Mouse (Mus musculus) urinary bladder, postnatal 10 days (tissue): ENCODE measurements around the gene Prickle2.

Source experiments
- DNase-seq: peaks from one replicate; pipeline ENCODE4 v3.0.0; 2022; ENCODE audit warnings: low spot score

Gene Prickle2

DNA sequence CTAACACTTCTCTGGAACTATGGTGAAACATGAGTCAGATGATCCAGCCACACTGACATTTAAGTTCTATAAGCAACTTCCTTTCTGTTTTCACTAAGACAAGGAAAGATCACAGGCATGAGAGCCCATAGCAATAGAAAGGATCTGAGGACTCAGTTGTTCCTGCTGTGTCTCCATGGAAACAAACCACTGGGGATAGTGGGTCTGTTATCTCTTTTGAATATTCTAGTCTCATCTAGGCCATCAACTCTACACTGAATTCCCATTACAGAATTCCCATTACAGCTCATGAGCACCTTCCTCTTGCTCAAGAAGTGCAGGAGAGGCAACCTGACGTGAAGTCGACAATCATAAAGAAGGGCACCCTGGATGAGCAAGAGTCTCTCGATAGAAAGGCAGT is 265.7 kb downstream of the Prickle2 start:
- no peak for DNase-seq

DNA sequence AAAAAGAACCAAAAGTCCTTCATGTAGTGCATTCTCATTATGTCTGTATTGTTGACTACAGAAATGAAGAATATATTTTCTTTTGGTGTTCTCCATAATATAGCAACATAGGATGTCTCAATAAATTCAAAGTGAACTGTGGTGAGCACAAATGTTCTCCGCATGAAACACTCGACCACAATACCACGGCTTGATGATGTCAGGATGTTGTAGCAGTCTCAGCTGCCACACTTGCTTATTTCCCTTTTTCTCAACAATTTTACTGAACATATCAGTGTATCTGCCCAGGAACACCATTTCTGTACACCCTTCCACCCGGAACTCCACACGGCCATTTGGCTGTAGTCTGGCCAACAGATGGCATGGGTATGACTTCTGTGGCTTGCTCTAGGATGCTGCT is 273.8 kb downstream of the Prickle2 start:
- DNase-seq, result no peak

DNA sequence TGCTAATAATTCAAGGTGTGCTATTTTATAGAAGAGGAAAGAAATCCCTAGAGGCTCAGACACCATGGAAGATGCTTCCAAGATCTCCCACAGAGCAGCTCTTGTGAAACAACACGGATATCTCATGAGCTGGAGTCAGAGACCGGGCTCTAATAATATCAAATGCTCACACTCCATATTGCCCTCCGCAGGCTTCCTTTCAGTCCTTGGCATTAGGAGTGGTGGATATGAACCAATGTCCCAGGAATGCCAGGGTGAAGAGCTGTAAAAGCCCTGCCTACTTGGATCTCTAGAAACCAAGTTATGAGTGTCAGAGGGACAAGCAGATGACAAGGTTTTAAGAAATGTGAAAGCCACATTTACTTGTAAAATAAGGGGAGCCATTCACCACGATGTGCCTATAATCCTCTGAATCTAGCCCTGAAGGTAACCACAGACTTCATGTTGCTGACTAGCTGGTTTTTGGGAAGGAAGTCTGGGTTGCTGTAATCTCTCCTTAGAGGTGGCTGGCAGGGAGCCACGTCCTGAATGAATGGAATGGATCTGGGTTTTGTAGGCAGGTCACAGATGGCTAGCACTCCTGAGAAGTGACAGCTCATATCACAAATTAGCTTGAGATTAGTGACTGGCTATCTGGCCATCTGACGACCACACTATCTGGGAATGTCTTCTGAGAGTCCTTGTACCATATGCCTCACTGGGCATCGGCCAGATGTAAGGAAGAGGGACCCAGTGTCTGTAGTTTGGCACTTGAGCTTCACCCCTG is 278.4 kb downstream of the Prickle2 start:
- DNase-seq, result no peak

DNA sequence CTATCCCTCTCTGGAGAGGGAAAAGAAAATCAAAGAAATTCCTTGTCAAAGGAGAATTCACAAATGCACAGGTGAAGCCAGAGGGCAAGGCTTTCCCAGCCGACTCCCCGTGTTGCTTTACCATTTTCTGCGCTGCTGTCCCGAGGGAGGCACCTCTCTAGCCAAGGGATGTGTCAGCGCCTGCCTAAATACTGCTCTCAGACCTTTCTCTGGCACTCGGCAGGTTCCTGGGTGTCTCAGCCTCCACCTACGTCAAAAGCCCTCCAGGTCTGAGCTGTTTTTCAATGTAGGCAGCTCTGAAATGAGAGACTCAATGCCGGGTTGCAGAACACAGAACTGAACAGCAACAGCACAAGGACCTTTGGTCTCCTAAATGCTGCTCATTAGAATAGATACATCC is 280.1 kb downstream of the Prickle2 start:
- no peak for DNase-seq

DNA sequence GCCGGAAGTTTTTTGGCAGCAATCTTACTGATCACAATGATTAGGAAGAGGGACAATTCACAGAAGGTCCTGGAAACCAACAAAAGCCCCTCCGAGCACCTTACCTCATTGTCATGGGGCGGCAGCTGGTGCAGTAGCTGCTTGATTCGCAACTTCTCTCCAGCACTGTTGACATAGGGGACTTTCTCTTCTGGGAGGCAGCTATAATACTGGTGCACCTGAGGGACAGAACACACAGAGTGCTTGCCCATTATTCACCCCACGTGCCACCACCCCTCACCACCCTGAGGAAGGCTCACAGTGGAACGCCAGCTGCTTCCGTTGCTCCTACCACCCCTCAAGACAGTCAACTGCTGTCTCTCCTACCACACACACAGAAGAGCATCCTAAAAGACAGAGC is 280.5 kb downstream of the Prickle2 start:
- no peak for DNase-seq

DNA sequence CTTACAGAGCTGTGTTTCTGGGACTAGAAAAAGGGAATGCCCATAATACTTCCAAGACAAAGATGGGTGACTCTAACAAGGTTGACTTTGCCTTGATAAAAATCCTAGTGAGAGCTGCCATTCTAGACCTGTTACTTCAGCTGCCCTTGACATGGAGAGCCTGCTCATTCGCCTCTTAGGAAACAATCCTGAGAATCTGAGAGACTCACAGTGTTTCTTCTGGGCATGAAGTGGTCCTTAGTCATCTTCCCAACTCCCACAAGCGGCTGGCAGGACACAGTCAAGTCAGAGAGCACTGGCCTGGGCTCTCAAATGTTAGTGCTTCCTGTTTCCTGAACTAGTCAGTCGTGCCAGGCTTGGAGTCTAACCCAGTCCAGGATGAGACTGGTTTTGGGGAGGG is 281.0 kb downstream of the Prickle2 start:
- DNase-seq, result no peak

DNA sequence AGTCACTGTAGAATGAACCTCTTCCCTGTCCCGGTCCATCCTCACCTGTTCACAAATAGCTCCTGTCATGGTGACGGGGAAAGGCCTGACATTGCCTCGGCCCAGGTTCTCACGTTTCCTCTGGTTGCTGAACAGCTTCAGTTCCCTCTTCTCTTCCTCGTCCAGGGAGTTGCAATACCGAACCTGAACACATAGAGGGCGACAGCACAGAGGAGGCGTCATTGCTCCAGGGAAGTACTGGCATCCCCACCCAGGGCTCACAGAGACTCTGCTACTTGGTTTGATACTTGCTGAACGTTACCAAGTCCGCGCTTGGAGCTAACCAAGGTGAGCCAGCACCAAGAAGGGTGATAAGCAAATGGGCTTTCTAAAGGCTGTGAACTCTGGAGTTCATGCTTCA is 283.7 kb downstream of the Prickle2 start:
- no peak for DNase-seq

DNA sequence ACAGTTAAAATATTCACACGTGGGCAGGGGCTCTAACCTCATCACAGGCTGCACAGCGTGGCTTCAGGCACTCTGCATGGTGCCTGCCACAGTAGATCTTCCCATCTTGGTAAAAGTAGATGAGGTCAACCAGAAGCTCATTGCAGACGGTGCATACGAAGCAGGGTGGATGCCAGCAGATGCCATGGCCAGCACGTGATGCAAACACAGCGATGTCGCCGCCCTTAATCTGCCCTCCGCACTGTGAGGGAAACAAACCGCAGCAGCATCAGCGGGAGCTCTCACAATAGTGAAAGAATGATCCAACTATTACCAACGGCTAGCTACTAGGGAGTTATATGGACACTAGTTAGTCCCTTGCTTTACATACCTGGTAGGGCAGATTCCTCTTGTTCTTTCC is 285.8 kb downstream of the Prickle2 start:
- DNase-seq, result no peak

DNA sequence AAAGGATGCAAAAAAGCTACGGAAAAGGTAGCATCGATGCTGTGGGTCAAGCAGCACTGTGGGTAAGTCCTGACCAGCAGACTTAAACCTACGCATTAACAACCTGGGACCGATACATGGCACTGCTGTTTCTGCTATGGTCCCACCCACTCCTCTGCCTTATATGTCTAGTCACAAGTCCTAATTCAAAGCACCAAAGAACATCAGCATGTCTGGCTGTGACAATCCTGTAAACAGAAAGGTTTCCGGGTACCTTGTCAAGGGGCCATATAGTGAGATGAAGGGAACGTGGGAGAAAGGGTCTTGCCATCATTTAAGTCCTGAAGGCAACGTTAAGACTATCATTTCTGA is 290.6 kb downstream of the Prickle2 start:
- DNase-seq, result no peak

DNA sequence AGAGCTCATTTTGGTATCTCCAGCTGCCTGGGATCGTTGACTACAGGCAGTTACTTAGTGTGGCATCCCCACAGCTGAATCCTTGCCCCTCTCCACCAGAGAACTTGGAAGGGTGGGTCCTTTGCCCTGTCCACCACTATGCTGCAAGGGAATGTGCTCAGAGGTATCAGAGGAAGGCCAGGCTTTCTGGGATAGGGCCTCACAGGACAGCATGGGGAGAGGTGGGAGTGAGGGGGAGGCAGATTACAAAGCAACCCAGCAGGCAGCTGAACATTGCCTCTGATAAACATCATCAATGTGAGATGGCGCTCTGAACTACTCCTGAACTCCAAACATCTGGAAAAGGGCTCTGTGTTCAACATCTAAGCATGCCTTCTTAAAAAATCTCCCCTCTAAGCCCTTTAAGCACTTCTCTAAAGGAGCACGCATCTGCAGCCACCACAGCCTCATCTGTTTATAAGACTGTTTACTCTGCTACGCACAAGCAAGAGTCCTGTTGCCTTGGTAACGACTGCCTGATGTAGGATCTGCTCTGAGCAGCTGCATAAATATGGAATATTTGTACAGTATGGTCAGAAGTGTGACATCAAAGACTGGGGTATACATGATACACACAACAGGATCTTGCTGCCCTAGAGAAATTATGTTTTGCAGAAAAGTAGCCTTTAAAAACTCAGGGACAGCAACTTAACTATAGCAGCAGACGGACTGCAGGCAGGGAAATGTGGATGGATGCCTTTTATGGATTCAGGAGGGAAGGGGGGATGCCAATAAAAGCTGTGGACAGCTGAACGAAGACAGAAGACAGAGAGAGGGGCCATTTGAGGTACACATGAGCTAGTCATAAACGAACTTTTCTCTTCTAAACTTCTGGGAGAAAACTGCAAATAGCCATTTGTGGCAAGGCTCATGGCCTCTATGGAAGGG is 291.2 kb downstream of the Prickle2 start:
- DNase-seq, result no peak

DNA sequence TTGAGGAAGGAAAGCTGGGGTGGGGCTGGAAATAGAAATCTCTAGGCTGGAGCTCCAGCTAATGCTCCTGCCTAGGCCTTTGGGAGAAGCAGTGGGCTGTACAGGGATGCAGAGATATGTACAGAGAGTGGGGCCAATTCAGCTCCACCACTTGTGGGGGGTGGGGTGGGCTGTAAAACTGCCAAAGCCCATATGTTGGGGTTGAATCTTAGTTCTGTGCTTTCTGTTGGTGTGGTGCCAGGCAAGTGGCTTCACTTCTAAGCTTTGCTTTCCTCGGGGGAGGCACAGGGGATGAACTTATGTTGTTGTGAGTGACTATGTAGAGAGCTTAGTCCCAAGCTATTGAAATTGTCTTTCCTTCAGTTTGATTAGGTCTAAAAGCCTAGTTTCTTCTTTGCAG is 292.0 kb downstream of the Prickle2 start:
- DNase-seq, result no peak

DNA sequence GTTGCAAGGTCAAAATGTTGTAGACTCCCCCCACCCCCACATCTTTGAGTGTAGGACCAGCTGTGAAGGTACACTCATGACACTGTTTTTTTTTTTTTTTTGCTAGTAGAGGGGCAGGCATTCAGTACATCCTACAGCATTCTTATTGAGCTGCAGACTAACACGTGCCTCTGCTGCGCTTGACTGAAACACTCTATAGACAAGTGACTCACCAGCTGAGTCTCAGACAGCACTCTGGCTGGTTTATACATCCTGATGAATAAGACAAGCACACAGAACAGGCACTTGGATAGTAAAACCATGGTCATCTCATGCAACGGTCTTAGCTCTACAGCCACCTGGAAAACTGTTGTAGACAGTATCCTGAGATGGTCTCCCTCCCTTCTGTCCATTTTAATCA is 296.2 kb downstream of the Prickle2 start:
- no peak for DNase-seq

DNA sequence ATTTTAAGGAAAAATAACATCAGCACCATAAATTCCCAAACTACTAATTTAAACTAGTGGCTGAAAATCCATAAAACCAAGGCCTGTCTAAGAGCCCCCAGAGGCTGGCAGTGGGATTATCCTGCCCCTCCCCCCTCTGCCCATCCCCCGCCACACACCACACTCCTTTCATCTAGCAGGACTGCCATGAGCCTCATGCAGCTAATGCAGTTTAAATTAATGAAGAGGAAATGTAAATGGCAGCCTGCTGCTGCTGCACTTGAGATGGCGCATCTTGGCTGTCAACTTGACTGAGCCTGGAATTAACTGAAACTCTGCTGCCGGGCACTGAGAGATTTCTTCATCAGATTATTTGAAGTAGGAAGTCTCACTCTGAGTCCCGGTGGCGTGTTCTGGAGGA is 298.7 kb downstream of the Prickle2 start:
- DNase-seq, result no peak

DNA sequence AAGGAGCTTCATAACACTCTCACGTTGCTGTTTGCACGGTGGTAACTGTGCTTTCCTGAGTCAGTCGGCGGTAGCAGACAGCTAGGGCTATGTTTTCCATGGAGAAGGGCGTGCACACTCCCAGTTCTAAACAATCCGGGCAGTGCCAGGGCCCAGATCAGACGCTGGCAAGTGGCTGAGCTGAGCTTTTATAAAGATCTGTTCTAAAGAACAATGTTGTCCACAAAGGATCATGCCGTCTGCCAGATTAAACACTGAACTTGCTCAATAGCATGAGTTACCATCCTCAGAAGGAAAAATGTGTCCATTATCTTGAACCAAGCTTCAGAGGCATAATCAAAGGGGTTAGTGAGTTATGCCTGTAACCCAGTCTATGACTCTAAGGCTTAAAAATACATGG is 300.4 kb downstream of the Prickle2 start:
- DNase-seq, result no peak

DNA sequence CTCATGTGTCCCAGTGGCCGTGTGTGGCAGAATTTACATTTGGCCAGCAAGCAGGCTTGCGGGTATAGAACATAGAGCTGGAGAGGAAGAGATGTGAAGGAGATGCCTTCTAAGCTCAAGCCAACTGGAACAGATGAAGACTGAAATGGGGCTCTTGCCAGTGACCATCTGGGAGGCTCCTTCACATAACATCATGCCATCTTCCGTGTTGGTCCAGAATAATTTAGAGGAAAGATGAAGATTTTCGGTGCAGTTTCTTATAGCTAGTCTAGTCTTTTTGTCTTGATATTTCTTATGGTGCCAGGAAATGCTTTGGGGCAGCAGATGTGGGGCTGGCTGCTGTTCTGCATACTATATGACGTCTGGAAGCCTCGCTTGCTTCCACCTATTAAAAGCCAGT is 308.1 kb downstream of the Prickle2 start:
- DNase-seq, result no peak

DNA sequence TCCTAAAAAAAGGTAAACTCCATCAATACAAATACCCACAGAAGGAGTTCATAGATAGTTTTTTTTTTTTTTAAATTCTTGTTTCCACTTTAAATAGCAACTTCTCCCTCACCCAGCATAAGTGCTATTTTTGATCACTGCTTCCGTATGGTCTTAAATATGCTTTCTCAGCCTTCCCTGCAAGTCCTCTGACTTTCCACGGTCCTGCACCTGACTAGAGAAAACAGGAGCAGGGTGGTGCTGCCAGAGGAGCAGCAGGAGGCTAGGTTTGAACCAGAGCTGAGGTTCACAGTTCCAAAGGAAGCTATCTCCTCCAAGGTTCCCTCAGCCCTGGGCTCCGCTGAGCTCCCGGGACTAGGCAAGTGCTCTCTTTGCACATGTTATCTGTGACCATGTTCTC is 310.4 kb downstream of the Prickle2 start:
- no peak for DNase-seq

DNA sequence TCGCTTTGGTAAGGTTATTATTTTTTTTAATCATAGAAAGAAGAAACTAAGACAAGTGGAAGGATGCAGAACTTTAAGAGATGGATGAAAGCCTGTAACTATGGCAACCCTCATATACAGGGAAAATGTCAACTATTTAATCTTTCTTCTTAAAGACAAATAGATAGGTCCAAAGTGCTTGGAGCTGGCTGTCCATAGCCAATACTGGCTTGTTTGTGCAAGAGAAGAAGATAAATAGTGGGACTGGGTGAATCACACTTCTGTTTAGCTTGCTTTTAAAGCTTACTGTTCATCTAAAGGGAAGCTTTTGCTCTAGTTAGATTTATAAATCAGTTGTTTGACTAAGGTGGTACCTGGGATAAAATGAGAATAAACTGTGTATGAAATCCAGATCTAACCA is 310.8 kb downstream of the Prickle2 start:
- DNase-seq, result no peak

DNA sequence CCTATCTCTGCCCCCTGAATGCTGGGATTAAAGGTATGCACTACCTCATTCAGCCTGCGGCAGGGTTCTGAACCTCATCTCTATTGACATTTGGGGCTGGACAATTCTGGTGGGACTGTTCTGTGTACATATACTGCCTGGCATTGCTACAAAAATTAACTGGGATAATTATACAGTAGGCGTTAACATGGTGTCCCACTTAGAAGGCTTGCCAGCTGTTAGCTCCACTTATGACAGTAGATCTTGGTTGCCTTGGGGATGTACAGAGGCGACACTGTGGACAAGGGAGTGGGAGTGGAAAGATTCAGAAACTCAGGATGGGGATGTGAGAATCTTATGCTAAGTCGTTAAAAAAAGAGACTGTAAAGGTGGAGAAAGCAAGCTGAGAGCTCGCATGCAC is 311.3 kb downstream of the Prickle2 start:
- DNase-seq, result no peak

DNA sequence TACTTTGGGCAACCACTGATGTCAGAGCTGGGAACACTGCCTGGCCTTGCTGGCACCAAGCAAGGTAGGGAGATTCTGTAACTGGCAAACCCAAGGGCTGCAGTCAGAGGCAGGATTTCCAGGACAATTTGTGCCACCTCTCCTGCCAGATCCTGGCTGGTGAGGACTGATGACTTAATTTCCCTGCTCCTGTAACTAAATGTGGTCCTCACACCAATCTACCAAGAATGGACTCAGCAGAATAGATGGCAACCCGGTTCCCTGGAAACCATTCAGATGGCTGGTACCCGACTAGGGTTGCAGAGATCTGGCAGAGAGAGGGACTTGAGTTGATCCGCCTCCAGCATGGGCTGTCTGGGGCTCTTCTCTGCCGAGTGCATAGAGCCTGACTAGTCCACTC is 315.6 kb downstream of the Prickle2 start:
- no peak for DNase-seq

DNA sequence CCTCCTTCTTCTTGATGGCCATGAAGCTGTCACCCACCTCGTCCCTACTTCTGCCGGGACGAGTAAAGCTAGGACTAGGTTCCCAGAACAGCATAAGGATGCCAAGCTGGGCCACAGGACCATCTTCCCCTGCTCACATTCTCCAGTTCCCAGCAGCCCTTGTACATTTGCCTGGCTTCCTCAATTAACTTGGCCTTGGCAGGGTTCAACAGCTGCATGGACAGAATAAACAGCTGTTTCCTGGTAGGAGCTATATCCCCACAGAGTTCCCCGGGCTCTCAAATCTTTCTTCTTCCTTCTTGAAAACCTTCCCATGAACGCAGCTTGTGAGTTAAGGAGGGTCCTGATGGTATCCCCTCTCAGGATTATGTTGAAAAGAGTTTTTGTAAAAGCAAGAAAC is 317.3 kb downstream of the Prickle2 start:
- no peak for DNase-seq

DNA sequence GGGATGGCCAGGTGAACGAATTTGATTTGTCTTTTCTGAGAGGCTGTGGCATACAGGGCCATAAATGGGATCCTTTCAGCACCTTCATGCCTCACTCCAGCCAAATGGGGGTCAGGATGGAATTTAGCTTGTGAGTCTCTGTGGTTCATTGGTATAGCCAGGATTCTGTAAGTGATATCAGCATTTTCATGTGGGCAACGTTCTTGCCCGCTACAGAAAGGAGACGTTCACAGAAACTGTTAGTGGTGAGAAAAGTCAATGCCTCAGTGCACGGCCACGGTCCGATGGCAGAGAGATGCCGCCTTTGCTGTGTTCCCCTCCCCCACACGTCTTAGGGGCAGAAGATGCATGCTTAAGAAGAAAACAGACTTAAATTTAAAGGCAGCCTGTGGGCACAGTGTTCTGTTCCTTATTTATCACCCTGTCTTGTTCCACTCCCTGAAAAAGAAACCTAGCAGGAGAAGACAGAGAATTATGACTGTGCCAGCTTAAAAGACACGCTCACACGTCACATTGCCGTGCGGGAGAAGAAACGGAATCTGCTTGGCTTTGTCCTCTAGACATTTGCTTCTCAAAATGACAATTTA is 322.7 kb downstream of the Prickle2 start:
- DNase-seq, result no peak

DNA sequence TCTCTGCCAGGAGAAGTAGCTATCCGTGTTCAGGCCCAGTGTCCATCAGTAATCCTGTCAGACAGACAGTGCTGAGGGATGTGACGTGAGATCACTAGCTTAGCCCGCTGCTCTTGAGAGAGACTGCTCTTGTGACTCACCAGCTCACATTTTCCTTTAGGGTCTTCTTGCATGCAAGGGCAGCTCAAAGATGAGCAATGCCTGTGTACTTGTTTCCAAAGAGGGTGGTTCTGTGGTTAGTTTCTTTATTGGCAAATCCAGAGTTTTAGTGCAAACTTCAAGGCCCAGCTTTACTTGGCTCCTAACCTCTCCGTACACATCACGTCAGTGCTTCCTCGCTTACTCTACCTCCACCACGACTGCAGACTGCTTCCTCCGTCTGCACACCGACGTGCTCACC is 324.9 kb downstream of the Prickle2 start:
- DNase-seq, result no peak

DNA sequence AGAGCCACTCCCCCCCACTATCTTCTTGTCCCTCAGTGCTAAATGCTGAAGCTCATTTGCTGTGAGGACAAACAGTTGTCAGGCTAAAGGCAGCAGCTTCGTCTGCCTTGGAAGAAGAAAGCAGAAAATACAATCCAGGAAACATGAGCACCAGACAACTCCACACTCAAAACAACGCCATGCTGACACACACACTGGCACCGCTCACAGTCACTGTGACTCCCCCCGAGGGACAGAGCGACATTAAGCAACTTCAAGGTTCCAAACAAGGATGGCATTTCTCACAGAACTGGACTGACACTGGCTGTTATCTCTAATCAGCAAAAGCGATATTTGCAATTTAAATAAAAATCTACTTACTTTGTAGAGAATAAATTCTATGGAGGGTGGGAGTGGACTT is 331.1 kb downstream of the Prickle2 start:
- no peak for DNase-seq
